Comparison of ENCODE assay signal across 15 mouse cellular contexts in the genomic region with DNA sequence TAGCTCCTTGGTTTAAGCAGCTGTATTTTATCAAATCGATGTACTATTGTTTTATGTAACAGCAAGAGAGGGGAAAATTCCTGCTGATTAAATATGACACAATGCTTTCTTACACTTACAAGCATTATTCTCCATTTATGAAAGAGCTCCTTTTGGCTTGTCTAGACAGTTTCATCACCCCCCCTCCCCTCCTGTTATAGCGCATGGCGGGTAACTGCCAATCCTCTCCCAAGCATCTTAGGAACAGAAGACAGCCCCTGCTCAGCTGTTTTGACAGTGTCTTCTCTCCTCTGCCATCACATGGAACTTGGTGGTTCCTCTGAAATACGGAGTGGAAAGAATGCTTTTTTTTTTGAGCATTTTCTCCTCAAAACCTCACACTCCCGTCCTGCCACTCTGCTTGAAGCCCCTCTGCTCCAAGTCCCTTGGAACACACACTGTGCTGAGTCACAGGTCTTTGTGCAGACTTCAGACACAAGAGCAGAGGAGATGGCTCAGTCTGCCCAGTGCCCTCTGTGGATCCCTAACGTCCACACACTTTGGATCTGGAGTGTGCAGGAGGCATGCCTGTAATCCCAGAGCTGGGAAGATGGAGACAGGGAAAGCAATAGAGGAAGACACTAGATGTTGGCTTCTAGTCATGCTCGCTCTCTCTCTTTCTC. TPM values are rescaled to one million over a fixed set of nuclear protein-coding genes. Genes with fewer than 3 reads are reported as not detected.
DNase-seq lines count a peak whose midpoint lies in the region; ATAC-seq and TF ChIP-seq lines count a peak whose summit lies in the region.
"Had no signal": no experiment of that assay in that cellular context is flagged by ENCODE, and none has a peak within 500 bp of the region (broad histone marks: within the 10 kb centered on the region; RNA-seq: fewer than 3 reads in every experiment).

No protein-coding gene starts in this region.

- no peaks in the 10 kb centered on the region for H3K36me3 ChIP-seq in lung, postnatal 0 days (ENCODE audit: insufficient read depth, low read length)
- H3K36me3 ChIP-seq in forebrain, embryonic 11.5 days (ENCODE audit: control insufficient read depth, insufficient read depth, low read length): no peaks in the 10 kb centered on the region
- no peaks in the 10 kb centered on the region for H3K36me3 ChIP-seq in hindbrain, embryonic 12.5 days
- 0 out of 2 replicates have a peak, but pooled peaks cover 3% of the 10 kb centered on the region for H3K36me3 ChIP-seq in midbrain, embryonic 16.5 days (ENCODE audit: control insufficient read depth, insufficient read depth, low read length)
- H3K36me3 ChIP-seq: neural tube, embryonic 13.5 days had no signal

- no peak for TF ChIP-seq EP300 in lung, postnatal 0 days (IDR thresholded peaks at IDR 0.05)

- no peak for TF ChIP-seq CTCF in lung, postnatal 0 days (IDR thresholded peaks at IDR 0.05)

- 54% methylated on average over 7 of the region's 7 CpGs for WGBS in lung, postnatal 0 days
- 56% methylated on average over 7 of the region's 7 CpGs for WGBS in forebrain, embryonic 11.5 days
- WGBS in hindbrain, embryonic 12.5 days: 53% methylated on average over 7 of the region's 7 CpGs
- 34% methylated on average over 7 of the region's 7 CpGs for WGBS in midbrain, embryonic 16.5 days

- H3K9me3 ChIP-seq in lung, postnatal 0 days (ENCODE audit: low read length): no peaks in the 10 kb centered on the region
- no peaks in the 10 kb centered on the region; the same call in 1 of the 2 replicates for H3K9me3 ChIP-seq in forebrain, embryonic 11.5 days (ENCODE audit: control insufficient read depth, low read length)
- no peaks in the 10 kb centered on the region for H3K9me3 ChIP-seq in hindbrain, embryonic 12.5 days (replicated peaks)
- no peaks in the 10 kb centered on the region for H3K9me3 ChIP-seq in midbrain, embryonic 16.5 days (replicated peaks; ENCODE audit: control insufficient read depth, low read length, poor library complexity, severe bottlenecking)
- H3K9me3 ChIP-seq: neural tube, embryonic 13.5 days had no signal

- H3K27ac ChIP-seq in lung, postnatal 0 days (ENCODE audit: low read length): no peak overlapping the region
- no peak overlapping the region for H3K27ac ChIP-seq in forebrain, embryonic 11.5 days (ENCODE audit: low read depth, low read length)
- no peak overlapping the region for H3K27ac ChIP-seq in hindbrain, embryonic 12.5 days
- peak overlapping the region; percentile 66 for H3K27ac ChIP-seq in midbrain, embryonic 16.5 days (ENCODE audit: low read length)
- H3K27ac ChIP-seq: neural tube, embryonic 13.5 days had no signal

- H3K4me1 ChIP-seq in lung, postnatal 0 days (ENCODE audit: insufficient read depth, low read depth, low read length): no peaks in the 10 kb centered on the region
- H3K4me1 ChIP-seq in forebrain, embryonic 11.5 days (replicated peaks; ENCODE audit: control insufficient read depth, insufficient read depth, low read length): peaks cover 15% of the 10 kb centered on the region
- peaks cover 31% of the 10 kb centered on the region for H3K4me1 ChIP-seq in hindbrain, embryonic 12.5 days
- peaks cover 21% of the 10 kb centered on the region for H3K4me1 ChIP-seq in midbrain, embryonic 16.5 days (ENCODE audit: control insufficient read depth, insufficient read depth, low read length)
- H3K4me1 ChIP-seq: megakaryocyte, embryonic 14.5 days had no signal

- no peaks in the 10 kb centered on the region for H3K27me3 ChIP-seq in lung, postnatal 0 days (replicated peaks; ENCODE audit: insufficient read depth, low read length)
- H3K27me3 ChIP-seq in forebrain, embryonic 11.5 days (ENCODE audit: control insufficient read depth, insufficient read depth, low read length): no peaks in the 10 kb centered on the region
- no peaks in the 10 kb centered on the region for H3K27me3 ChIP-seq in hindbrain, embryonic 12.5 days
- H3K27me3 ChIP-seq in midbrain, embryonic 16.5 days (ENCODE audit: control insufficient read depth, insufficient read depth, low read depth, low read length): no peaks in the 10 kb centered on the region
- H3K27me3 ChIP-seq: neural tube, embryonic 13.5 days had no signal

- ATAC-seq in lung, postnatal 0 days: no peak
- 0 out of 2 replicates have a peak, but pooled peaks have one; percentile 26 for ATAC-seq in forebrain, embryonic 11.5 days (replicated peaks; ENCODE audit: low FRiP score)
- 0 out of 2 replicates have a peak, but pooled peaks have one; percentile 36 for ATAC-seq in hindbrain, embryonic 12.5 days (ENCODE audit: low FRiP score)
- no peak; the same call in 1 of the 2 replicates for ATAC-seq in midbrain, embryonic 16.5 days

- no peak overlapping the region for H3K4me3 ChIP-seq in lung, postnatal 0 days (ENCODE audit: low read depth, low read length)
- H3K4me3 ChIP-seq in forebrain, embryonic 11.5 days (ENCODE audit: low read depth, low read length): no peak overlapping the region
- H3K4me3 ChIP-seq in hindbrain, embryonic 12.5 days: no peak overlapping the region
- no peak overlapping the region for H3K4me3 ChIP-seq in midbrain, embryonic 16.5 days (ENCODE audit: low read depth, low read length)
- H3K4me3 ChIP-seq: erythroblast, embryonic 14.5 days; megakaryocyte, embryonic 14.5 days; neural tube, embryonic 13.5 days had no signal

- no peak overlapping the region for H3K9ac ChIP-seq in lung, postnatal 0 days (replicated peaks; ENCODE audit: low read depth)
- H3K9ac ChIP-seq in forebrain, embryonic 11.5 days (ENCODE audit: low read length): no peak overlapping the region
- H3K9ac ChIP-seq in hindbrain, embryonic 12.5 days: no peak overlapping the region
- 0 out of 2 replicates have a peak overlapping the region, but pooled peaks have one; percentile 5 for H3K9ac ChIP-seq in midbrain, embryonic 16.5 days (ENCODE audit: low read depth, low read length)
- H3K9ac ChIP-seq: neural tube, embryonic 13.5 days had no signal

- H3K4me2 ChIP-seq in lung, postnatal 0 days (replicated peaks; ENCODE audit: low read depth, low read length): no peak overlapping the region
- no peak overlapping the region for H3K4me2 ChIP-seq in forebrain, embryonic 11.5 days (ENCODE audit: low read depth, low read length, severe bottlenecking)
- no peak overlapping the region for H3K4me2 ChIP-seq in hindbrain, embryonic 12.5 days (replicated peaks)
- H3K4me2 ChIP-seq in midbrain, embryonic 16.5 days (ENCODE audit: low read length): no peak overlapping the region
- H3K4me2 ChIP-seq: neural tube, embryonic 13.5 days had no signal

- peak; percentile 48 for DNase-seq in lung, postnatal 0 days (ENCODE audit: low spot score)
- DNase-seq in lung, postnatal 14 days: no peak
- no peak for DNase-seq in forebrain, embryonic 11.5 days (ENCODE audit: low spot score)
- DNase-seq in adrenal gland, postnatal 14 days: no peak
- DNase-seq in testis, postnatal 10 days (ENCODE audit: low spot score): no peak
- DNase-seq: adrenal gland, adult 2 months; layer of hippocampus, postnatal 36 days; lung, adult 18-20 months; right cerebral cortex, postnatal 14 days; thymus, postnatal 36 days had no signal

RNA-seq across cellular contexts. Expression of a gene that starts 43.7 kb away (rescaled TPM):
- polyA plus RNA-seq in lung, postnatal 0 days (2015; fragmentation: Nextera tagmentation; extraction: Ambion mirVana): 0.30 and 0.68 TPM in 2 replicates
- 0.65 and 1.8 TPM in 2 replicates for polyA plus RNA-seq in forebrain, embryonic 11.5 days (2014; fragmentation: Nextera tagmentation; extraction: Ambion mirVana)
- 2.1 and 2.2 TPM in 2 replicates for polyA plus RNA-seq in hindbrain, embryonic 12.5 days (2016; fragmentation: Nextera tagmentation; extraction: Ambion mirVana)
- 2.2 and 2.8 TPM in 2 replicates for polyA plus RNA-seq in midbrain, embryonic 16.5 days (2015; fragmentation: Nextera tagmentation; extraction: Ambion mirVana)
- not detected in 2 replicates for total RNA-seq in adrenal gland, postnatal 14 days (2021)
- total RNA-seq: adrenal gland, adult 2 months had no signal
- polyA plus RNA-seq: adrenal gland, adult 2 months had no signal

Comparison
In these comparisons a context has a peak if more than half of its experiments do, and no peak if none do; other contexts are left out.
1. ATAC-seq: peak in forebrain, embryonic 11.5 days (single experiment) and hindbrain, embryonic 12.5 days (single experiment); none in lung, postnatal 0 days (single experiment) and midbrain, embryonic 16.5 days (single experiment).